Mouse (Mus musculus) cerebellum, adult 2 months (tissue): ENCODE data around the gene Abca8b.

Experiments
- CTCF ChIP-seq: fragments of 200-500 bp; IDR thresholded peaks from 2 replicates; pipeline ENCODE4 v1.5.1; 2011; ENCODE audit warnings: low read depth, mild to moderate bottlenecking, control low read depth, low read length, moderate library complexity, borderline replicate concordance; ENCODE audit not compliant: insufficient read depth
- POLR2A ChIP-seq: fragments of 200-500 bp; IDR thresholded peaks from 2 replicates; pipeline ENCODE4 v1.6.1; 2011; ENCODE audit warnings: low read length, control low read depth, borderline replicate concordance; ENCODE audit not compliant: insufficient read depth

GRCm38 (mm10) chr11:109895952-109896530 lies 99.6 kb downstream of the Abca8b start:
- no peak for TF ChIP-seq POLR2A
- no peak for TF ChIP-seq CTCF
